Mouse (Mus musculus) skeletal muscle tissue, adult 2 months (tissue): ENCODE data around the gene Metap1d.

Source experiments
- DNase-seq: peaks from one replicate; pipeline ENCODE4 v3.0.0-alpha.2; 2012; ENCODE audit warnings: low read depth, low spot score

Gene Metap1d

GRCm38 (mm10) chr2:71544391-71545285 is 91.6 kb downstream of the Metap1d start:
- DNase-seq: no peak

GRCm38 (mm10) chr2:71545401-71545881 is 92.4 kb downstream of the Metap1d start:
- DNase-seq: no peak

- no peak for DNase-seq
These were observed 93.0 kb downstream of the Metap1d start for GRCm38 (mm10) chr2:71545882-71546639.

- DNase-seq: no peak
These were observed 93.6 kb downstream of the Metap1d start, which contains the start of gene Dlx2 for GRCm38 (mm10) chr2:71546640-71547071. Gene Dlx2, minus strand, starts transcription at chr2:71546754.

- DNase-seq: peak; percentile 49
These were observed 94.8 kb downstream of the Metap1d start for GRCm38 (mm10) chr2:71547829-71548228.

GRCm38 (mm10) chr2:71550330-71550729 is 97.3 kb downstream of the Metap1d start:
- DNase-seq: no peak

GRCm38 (mm10) chr2:71551704-71552103 is 98.6 kb downstream of the Metap1d start:
- DNase-seq: no peak

- DNase-seq: no peak
These were observed 103.0 kb downstream of the Metap1d start for GRCm38 (mm10) chr2:71556071-71556470.

GRCm38 (mm10) chr2:71566466-71566865 is 113.4 kb downstream of the Metap1d start:
- no peak for DNase-seq

GRCm38 (mm10) chr2:71573736-71574135 is 120.7 kb downstream of the Metap1d start:
- no peak for DNase-seq
